Mouse (Mus musculus) C2C12 (cell line): ENCODE results near the gene Mlst8. TPM values are rescaled to one million over a fixed set of nuclear protein-coding genes. Genes with fewer than 3 reads are reported as not detected.

Experiments used
- H3K27me3 ChIP-seq: one replicate; pipeline ENCODE4 v1.6.1; 2011; ENCODE audit not compliant: control insufficient read depth, insufficient read depth, insufficient read length
- H3K36me3 ChIP-seq: one replicate; pipeline ENCODE4 v1.6.1; 2011; ENCODE audit not compliant: control insufficient read depth, insufficient read depth
- H3K4me3 ChIP-seq: one replicate; pipeline ENCODE4 v1.5.1; 2011; ENCODE audit warnings: mild to moderate bottlenecking, control low read depth; ENCODE audit not compliant: poor library complexity, insufficient read depth, severe bottlenecking
- H3K79me2 ChIP-seq: one replicate; pipeline ENCODE4 v1.6.1; 2011; ENCODE audit not compliant: control insufficient read depth, insufficient read depth
- H3K79me3 ChIP-seq: one replicate; pipeline ENCODE4 v1.6.1; 2011; ENCODE audit warnings: low read depth, control low read depth
- H3ac ChIP-seq: one replicate; pipeline ENCODE3; 2011; ENCODE audit warnings: low read depth; ENCODE audit not compliant: control insufficient read depth, insufficient read length
- CEBPB ChIP-seq: IDR thresholded peaks from one replicate; pipeline ENCODE4 v1.6.1; 2011; ENCODE audit warnings: low read depth, mild to moderate bottlenecking, control low read depth, moderate library complexity
- CTCF ChIP-seq: IDR thresholded peaks from one replicate; pipeline ENCODE4 v1.5.1; 2011; ENCODE audit not compliant: control insufficient read depth, insufficient read depth, insufficient read length
- FOSL1 ChIP-seq: IDR thresholded peaks from one replicate; pipeline ENCODE4 v1.8.0; 2011; ENCODE audit warnings: mild to moderate bottlenecking, low read length; ENCODE audit not compliant: poor library complexity, insufficient read depth, severe bottlenecking
- MAX ChIP-seq: IDR thresholded peaks from one replicate; pipeline ENCODE4 v1.6.1; 2011; ENCODE audit warnings: mild to moderate bottlenecking, control low read depth
- MYOD1 ChIP-seq: IDR thresholded peaks from one replicate; pipeline ENCODE4 v1.6.1; 2011; ENCODE audit warnings: low read depth; ENCODE audit not compliant: control insufficient read depth, insufficient read length
- MYOG ChIP-seq: IDR thresholded peaks from one replicate; pipeline ENCODE4 v1.6.1; 2011; ENCODE audit not compliant: control insufficient read depth, insufficient read length; ENCODE audit errors: extremely low read depth
- USF1 ChIP-seq: IDR thresholded peaks from one replicate; pipeline ENCODE4 v1.6.1; 2011; ENCODE audit warnings: low read depth, mild to moderate bottlenecking, control low read depth, moderate library complexity
- polyA plus RNA-seq: library from polyadenylated mRNA; unstranded; fragments of >200 nt; fragmentation: generic; extraction: Trizol; gene quantifications from one replicate; pipeline ENCODE4 v1.2.1, GENCODE M21; 2012; ENCODE audit warnings: missing spikeins

The Mlst8 gene
- polyA plus RNA-seq, 1 experiment, result 23.1 TPM

GRCm38 (mm10) chr17:24441148-24441547 lies 37.7 kb downstream of the Mlst8 start:
- no peak overlapping the region for H3K4me3 ChIP-seq
- no peaks in the 10 kb centered on the region for H3K79me3 ChIP-seq
- H3K36me3 ChIP-seq, result peaks cover 24% of the 10 kb centered on the region
- H3ac ChIP-seq, result no peak overlapping the region
- no peaks in the 10 kb centered on the region for H3K27me3 ChIP-seq
- H3K79me2 ChIP-seq, result no peaks in the 10 kb centered on the region
- TF ChIP-seq USF1 (no peak), CTCF (peak; percentile 2), MAX (no peak)

- Histone ChIP-seq H3K4me3 (no peak overlapping the region), H3ac (no peak overlapping the region), H3K27me3 (no peaks in the 10 kb centered on the region), H3K79me3 (no peaks in the 10 kb centered on the region), H3K36me3 (peaks cover 20% of the 10 kb centered on the region), H3K79me2 (no peaks in the 10 kb centered on the region)
- no peak for TF ChIP-seq CEBPB
- TF ChIP-seq USF1, result no peak
- TF ChIP-seq MYOG, result no peak
- TF ChIP-seq CTCF, result no peak
- TF ChIP-seq MAX, result no peak
- TF ChIP-seq MYOD1, result no peak
- TF ChIP-seq FOSL1, result no peak
These were observed 38.5 kb downstream of the Mlst8 start for GRCm38 (mm10) chr17:24440377-24440776.

GRCm38 (mm10) chr17:24437016-24437415 lies 41.9 kb downstream of the Mlst8 start:
- Histone ChIP-seq H3K36me3 (peaks cover 5% of the 10 kb centered on the region), H3K79me3 (no peaks in the 10 kb centered on the region), H3ac (no peak overlapping the region), H3K79me2 (no peaks in the 10 kb centered on the region), H3K27me3 (no peaks in the 10 kb centered on the region), H3K4me3 (no peak overlapping the region)
- TF ChIP-seq USF1, result no peak
- peak; percentile 0 for TF ChIP-seq CTCF

GRCm38 (mm10) chr17:24429201-24429983 lies 49.5 kb downstream of the Mlst8 start:
- Histone ChIP-seq H3K79me3 (peaks cover 8% of the 10 kb centered on the region), H3ac (no peak overlapping the region), H3K27me3 (no peaks in the 10 kb centered on the region), H3K4me3 (no peak overlapping the region), H3K36me3 (peaks cover 5% of the 10 kb centered on the region), H3K79me2 (peaks cover 47% of the 10 kb centered on the region)
- TF ChIP-seq USF1 (no peak), MYOG (no peak), MYOD1 (no peak), MAX (no peak), CTCF (no peak), FOSL1 (no peak), CEBPB (no peak)

- Histone ChIP-seq H3K79me2 (peaks cover 51% of the 10 kb centered on the region), H3K27me3 (no peaks in the 10 kb centered on the region), H3K79me3 (peaks cover 14% of the 10 kb centered on the region), H3K4me3 (peak overlapping the region; percentile 60), H3K36me3 (peaks cover 20% of the 10 kb centered on the region), H3ac (peak overlapping the region; percentile 46)
- TF ChIP-seq FOSL1 (no peak), CEBPB (no peak)
These were observed 51.7 kb downstream of the Mlst8 start for GRCm38 (mm10) chr17:24427170-24427557.

GRCm38 (mm10) chr17:24426471-24427169 lies 52.3 kb downstream of the Mlst8 start, which contains the start of gene Eci1:
TSS of gene Eci1 (plus strand) at chr17:24426641.
- peaks cover 26% of the 10 kb centered on the region for H3K36me3 ChIP-seq

More at GRCm38 (mm10) chr17:24426471-24427169, 52.3 kb downstream of the Mlst8 start, which contains the start of gene Eci1:
- Histone ChIP-seq H3K27me3 (no peaks in the 10 kb centered on the region), H3K79me2 (peaks cover 56% of the 10 kb centered on the region), H3K4me3 (peak within 1 kb of the TSS; percentile 60), H3K79me3 (peaks cover 14% of the 10 kb centered on the region), H3ac (peak within 1 kb of the TSS; percentile 93)
- TF ChIP-seq MAX (peak; percentile 83), CTCF (no peak), MYOG (no peak), USF1 (no peak)
